Mouse (Mus musculus): ENCODE measurements around the gene Gm13279.
"Not testable (repeated sequence)": the region's sequence is repeated elsewhere in the genome, so short reads cannot be mapped to it uniquely, and the experiment has no call there.

Gm13279 gene

DNA sequence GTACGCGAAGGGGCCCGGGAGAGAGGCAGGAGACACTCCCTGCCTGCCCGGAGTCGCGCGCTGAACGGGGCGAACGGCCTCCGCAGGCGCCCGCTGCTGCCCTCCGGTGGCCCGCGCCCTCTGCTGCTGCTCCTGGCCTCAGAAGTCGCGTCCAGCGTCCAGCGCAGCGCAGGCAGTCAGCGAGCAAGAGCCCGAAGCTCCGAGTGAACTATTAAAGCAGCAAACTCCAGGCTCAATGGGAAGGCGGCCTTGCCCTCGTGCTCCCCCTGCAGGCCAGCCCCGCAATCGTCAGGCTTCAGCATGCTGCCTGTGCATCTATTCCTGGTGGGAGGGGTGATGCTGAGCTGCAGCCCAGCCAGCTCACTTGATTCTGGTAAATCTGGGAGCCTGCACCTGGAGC lies at the start of gene Gm13279:
TSS of gene Gm13279 (plus strand) at position 301 of the 400 bp plus-strand sequence.
- not testable (repeated sequence) for DNase-seq

DNA sequence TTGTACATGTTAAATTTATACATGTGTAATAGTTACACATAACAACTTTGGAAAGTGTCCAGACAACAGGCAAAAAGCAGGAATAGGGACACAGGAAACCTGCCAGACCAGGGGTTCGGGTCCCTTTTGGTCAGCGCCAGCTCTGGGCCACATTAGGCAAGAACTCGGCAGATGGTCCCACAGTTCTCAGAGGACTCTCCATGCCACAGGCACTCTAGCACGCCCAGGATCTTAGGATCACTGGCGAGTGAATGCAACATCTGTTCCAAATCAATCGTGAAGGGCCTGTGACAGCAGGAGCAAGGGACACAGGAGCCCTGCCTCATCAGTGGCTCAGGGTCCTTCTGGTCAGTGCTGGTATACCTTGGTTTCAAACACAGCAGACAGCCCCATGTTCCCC lies 47.3 kb upstream of the Gm13279 start:
- no peak for DNase-seq

DNA sequence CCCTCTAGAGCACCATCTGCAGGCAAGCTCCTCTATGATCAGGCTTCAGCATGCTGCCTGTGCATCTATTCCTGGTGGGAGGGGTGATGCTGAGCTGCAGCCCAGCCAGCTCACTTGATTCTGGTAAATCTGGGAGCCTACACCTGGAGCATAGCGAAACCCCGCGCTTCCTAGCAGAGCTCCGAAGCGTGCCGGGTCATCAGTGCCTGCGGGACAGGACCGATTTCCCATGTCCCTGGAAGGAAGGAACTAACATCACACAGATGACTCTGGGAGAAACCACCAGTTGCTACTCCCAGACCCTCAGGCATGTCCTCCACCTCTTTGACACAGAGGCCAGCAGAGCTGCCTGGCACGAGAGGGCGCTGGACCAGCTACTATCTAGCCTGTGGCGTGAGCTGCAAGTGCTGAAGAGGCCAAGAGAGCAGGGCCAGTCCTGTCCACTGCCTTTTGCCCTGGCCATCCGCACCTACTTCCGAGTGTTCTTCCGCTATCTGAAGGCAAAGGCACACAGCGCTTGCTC lies 42.3 kb upstream of the Gm13279 start, which contains the start of gene Gm13271:
TSS of gene Gm13271 (plus strand) at position 51 of the 523 bp plus-strand sequence.
- peak; percentile 78 for DNase-seq

DNA sequence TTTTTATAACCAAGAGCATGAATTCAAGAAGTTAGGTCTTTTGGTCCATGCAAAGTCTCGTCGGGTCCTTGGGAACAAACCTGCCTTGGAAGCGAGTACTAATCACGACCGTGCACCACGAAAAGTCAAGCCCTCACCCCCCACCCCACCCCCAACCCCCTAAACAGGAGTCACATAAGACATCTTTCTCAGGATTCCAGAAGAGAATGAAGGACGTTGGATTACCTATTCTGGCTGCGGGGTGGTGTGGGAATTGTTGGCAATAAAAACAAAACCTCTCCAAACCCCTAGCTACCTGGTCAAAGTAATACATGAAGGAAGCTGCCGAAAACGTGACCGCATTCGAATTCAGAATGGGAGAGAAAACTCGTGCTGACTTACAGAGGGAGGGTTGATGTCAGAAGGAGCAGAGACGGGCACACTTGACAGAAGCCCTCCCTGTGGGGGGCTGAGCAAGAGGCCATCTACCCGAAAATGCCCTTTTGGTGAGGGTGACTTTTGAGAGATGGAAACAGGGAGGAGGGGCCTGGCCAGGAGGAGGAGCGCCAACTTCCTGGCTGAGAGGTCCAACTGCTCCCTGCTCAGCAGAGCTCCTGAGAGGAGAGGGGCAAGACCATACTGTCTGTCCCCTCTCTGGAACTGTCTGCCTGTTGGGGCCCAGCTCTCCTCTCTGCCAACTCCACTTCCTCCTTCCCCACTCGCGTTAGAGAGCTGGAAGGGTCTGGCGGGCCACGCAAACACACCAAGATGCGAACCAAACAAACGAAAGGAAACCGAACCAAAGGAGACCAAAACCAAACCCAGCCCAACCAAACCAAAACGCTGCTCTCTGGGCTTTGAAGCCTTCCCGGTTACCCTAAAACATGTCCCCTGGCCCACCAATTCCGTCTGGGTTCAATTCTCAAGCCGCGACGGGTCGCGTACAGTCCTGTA lies 40.4 kb upstream of the Gm13279 start:
- DNase-seq = not testable (repeated sequence)

DNA sequence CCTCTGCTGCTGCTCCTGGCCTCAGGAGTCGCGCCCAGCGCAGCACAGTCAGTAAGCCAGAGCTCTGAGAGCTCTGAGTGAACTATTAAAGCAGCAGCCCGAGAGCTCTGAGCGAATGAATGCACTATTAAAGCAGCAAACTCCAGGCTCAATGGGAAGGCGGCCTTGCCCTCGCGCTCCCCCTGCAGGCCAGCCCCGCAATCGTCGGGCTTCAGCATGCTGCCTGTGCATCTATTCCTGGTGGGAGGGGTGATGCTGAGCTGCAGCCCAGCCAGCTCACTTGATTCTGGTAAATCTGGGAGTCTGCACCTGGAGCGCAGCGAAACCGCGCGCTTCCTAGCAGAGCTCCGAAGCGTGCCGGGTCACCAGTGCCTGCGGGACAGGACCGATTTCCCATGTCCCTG lies 39.6 kb upstream of the Gm13279 start:
- DNase-seq = peak; percentile 93

DNA sequence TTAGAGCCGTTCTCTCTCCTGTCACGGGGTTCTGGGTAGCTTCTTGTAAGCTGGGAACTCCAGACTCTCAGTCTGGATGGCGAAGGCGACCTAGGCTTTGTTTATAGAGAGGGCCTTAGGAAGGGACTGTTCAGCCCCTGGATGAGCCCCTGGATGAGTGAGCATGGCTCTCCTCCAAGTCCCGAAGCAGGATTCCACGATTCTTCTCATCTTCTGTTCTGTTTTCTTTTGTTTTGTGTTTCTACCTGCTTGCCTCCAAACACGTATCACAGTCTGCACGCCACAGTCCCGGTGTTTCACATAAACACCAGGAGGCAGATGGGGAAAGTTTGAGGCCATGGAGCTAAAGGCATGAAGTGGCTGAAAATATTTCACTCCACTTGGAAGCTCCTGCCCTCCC lies 38.4 kb upstream of the Gm13279 start:
- peak; percentile 19 for DNase-seq

DNA sequence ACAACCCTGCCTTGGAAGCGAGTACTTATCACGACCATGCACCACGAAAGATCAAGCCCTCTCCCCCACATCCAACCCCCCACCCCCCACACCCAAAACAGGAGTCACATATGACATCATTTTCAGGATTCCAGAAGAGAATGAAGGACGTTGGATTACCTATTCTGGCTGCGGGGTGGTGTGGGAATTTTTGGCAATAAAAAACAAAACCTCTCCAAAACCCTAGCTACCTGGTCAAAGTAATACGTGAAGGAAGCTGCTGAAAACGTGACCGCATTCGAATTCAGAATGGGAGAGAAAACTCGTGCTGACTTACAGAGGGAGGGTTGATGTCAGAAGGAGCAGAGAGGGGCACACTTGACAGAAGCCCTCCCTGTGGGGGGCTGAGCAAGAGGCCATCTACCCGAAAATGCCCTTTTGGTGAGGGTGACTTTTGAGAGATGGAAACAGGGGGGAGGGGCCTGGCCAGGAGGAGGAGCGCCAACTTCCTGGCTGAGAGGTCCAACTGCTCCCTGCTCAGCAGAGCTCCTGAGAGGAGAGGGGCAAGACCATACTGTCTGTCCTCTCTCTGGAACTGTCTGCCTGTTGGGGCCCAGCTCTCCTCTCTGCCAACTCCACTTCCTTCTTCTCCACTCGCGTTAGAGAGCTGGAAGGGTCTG lies 37.5 kb upstream of the Gm13279 start, which contains the start of gene Gm13283:
TSS of gene Gm13283 (plus strand) at position 510 of the 659 bp plus-strand sequence.
- peak; percentile 29 for DNase-seq

DNA sequence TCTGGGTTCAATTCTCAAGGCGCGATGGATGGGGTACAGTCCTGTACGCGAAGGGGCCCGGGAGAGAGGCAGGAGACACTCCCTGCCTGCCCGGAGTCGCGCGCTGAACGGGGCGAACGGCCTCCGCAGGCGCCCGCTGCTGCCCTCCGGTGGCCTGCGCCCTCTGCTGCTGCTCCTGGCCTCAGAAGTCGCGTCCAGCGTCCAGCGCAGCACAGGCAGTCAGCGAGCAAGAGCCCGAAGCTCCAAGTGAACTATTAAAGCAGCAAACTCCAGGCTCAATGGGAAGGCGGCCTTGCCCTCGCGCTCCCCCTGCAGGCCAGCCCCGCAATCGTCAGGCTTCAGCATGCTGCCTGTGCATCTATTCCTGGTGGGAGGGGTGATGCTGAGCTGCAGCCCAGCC lies 36.8 kb upstream of the Gm13279 start:
- DNase-seq = peak; percentile 69

DNA sequence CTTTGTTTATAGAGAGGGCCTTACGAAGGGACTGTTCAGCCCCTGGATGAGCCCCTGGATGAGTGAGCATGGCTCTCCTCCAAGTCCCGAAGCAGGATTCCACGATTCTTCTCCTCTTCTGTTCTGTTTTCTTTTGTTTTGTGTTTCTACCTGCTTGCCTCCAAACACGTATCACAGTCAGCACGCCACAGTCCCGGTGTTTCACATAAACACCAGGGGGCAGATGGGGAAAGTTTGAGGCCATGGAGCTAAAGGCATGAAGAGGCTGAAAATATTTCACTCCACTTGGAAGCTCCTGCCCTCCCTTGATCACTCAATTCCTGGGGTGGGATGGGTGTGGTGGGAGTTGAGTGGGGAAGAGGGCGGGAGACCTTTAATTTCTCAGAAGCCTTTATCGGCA lies 35.4 kb upstream of the Gm13279 start:
- peak; percentile 79 for DNase-seq

DNA sequence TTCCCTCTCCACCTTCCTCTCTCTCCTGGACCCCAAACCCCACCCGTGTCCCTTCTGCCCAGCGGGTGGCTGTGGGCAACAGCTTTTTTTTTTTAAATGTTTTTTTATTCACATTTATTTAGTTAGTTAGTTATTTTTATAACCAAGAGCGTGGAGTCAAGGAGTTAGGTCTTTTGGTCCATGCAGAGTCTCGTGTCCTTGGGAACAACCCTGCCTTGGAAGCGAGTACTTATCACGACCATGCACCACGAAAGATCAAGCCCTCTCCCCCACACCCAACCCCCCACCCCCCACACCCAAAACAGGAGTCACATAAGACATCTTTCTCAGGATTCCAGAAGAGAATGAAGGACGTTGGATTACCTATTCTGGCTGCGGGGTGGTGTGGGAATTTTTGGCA lies 34.9 kb upstream of the Gm13279 start:
- peak; percentile 14 for DNase-seq

DNA sequence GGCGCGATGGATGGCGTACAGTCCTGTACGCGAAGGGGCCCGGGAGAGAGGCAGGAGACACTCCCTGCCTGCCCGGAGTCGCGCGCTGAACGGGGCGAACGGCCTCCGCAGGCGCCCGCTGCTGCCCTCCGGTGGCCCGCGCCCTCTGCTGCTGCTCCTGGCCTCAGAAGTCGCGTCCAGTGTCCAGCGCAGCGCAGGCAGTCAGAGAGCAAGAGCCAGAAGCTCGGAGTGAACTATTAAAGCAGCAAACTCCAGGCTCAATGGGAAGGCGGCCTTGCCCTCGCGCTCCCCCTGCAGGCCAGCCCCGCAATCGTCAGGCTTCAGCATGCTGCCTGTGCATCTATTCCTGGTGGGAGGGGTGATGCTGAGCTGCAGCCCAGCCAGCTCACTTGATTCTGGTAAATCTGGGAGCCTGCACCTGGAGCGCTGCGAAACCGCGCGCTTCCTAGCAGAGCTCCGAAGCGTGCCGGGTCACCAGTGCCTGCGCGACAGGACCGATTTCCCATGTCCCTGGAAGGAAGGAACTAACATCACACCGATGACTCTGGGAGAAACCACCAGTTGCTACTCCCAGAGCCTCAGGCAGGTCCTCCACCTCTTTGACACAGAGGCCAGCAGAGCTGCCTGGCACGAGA lies 33.7 kb upstream of the Gm13279 start:
- peak; percentile 51 for DNase-seq

DNA sequence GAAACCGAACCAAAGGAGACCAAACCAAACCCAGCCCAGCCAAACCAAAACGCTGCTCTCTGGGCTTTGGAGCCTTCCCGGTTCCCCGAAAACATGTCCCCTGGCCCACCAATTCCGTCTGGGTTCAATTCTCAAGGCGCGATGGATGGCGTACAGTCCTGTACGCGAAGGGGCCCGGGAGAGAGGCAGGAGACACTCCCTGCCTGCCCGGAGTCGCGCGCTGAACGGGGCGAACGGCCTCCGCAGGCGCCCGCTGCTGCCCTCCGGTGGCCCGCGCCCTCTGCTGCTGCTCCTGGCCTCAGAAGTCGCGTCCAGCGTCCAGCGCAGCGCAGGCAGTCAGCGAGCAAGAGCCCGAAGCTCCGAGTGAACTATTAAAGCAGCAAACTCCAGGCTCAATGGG lies 23.7 kb upstream of the Gm13279 start, which contains the start of gene Gm13290:
TSS of gene Gm13290 (plus strand) at position 301 of the 400 bp plus-strand sequence.
- not testable (repeated sequence) for DNase-seq

DNA sequence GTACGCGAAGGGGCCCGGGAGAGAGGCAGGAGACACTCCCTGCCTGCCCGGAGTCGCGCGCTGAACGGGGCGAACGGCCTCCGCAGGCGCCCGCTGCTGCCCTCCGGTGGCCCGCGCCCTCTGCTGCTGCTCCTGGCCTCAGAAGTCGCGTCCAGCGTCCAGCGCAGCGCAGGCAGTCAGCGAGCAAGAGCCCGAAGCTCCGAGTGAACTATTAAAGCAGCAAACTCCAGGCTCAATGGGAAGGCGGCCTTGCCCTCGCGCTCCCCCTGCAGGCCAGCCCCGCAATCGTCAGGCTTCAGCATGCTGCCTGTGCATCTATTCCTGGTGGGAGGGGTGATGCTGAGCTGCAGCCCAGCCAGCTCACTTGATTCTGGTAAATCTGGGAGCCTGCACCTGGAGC lies 20.6 kb upstream of the Gm13279 start, which contains the start of gene Gm13289:
TSS of gene Gm13289 (plus strand) at position 301 of the 400 bp plus-strand sequence.
- not testable (repeated sequence) for DNase-seq

DNA sequence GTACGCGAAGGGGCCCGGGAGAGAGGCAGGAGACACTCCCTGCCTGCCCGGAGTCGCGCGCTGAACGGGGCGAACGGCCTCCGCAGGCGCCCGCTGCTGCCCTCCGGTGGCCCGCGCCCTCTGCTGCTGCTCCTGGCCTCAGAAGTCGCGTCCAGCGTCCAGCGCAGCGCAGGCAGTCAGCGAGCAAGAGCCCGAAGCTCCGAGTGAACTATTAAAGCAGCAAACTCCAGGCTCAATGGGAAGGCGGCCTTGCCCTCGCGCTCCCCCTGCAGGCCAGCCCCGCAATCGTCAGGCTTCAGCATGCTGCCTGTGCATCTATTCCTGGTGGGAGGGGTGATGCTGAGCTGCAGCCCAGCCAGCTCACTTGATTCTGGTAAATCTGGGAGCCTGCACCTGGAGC lies 17.6 kb upstream of the Gm13279 start, which contains the start of gene Gm13272:
TSS of gene Gm13272 (plus strand) at position 301 of the 400 bp plus-strand sequence.
- DNase-seq = not testable (repeated sequence)

DNA sequence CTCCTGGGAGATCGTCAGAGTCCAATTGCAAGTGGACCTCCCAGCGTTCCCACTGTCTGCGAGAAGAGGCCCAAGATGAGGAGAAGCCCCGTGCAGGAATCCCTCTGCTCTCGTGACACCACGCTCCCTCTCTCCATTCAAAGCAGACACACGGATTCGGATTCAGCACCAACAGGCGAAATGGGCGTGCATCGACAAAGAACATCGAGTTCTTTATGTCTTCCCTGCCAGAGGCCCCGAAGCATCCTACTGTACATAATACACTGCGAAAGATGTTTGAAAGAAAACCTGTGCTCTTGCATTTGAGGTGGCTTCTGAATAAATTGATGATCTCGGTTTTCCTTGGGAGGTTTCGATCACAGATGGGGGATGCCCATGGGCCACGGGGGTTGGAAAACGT lies 16.9 kb upstream of the Gm13279 start:
- DNase-seq = not testable (repeated sequence)

DNA sequence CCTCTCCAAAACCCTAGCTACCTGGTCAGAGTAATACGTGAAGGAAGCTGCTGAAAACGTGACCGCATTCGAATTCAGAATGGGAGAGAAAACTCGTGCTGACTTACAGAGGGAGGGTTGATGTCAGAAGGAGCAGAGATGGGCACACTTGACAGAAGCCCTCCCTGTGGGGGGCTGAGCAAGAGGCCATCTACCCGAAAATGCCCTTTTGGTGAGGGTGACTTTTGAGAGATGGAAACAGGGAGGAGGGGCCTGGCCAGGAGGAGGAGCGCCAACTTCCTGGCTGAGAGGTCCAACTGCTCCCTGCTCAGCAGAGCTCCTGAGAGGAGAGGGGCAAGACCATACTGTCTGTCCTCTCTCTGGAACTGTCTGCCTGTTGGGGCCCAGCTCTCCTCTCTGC lies 15.4 kb upstream of the Gm13279 start, which contains the start of gene Ifnz:
TSS of gene Ifnz (plus strand) at position 301 of the 400 bp plus-strand sequence.
- not testable (repeated sequence) for DNase-seq

DNA sequence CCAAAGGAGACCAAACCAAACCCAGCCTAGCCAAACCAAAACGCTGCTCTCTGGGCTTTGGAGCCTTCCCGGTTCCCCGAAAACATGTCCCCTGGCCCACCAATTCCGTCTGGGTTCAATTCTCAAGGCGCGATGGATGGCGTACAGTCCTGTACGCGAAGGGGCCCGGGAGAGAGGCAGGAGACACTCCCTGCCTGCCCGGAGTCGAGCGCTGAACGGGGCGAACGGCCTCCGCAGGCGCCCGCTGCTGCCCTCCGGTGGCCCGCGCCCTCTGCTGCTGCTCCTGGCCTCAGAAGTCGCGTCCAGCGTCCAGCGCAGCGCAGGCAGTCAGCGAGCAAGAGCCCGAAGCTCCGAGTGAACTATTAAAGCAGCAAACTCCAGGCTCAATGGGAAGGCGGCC lies 14.9 kb upstream of the Gm13279 start:
- not testable (repeated sequence) for DNase-seq

DNA sequence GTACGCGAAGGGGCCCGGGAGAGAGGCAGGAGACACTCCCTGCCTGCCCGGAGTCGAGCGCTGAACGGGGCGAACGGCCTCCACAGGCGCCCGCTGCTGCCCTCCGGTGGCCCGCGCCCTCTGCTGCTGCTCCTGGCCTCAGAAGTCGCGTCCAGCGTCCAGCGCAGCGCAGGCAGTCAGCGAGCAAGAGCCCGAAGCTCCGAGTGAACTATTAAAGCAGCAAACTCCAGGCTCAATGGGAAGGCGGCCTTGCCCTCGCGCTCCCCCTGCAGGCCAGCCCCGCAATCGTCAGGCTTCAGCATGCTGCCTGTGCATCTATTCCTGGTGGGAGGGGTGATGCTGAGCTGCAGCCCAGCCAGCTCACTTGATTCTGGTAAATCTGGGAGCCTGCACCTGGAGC lies 11.8 kb upstream of the Gm13279 start, which contains the start of gene Gm13276:
TSS of gene Gm13276 (plus strand) at position 301 of the 400 bp plus-strand sequence.
- DNase-seq = not testable (repeated sequence)

DNA sequence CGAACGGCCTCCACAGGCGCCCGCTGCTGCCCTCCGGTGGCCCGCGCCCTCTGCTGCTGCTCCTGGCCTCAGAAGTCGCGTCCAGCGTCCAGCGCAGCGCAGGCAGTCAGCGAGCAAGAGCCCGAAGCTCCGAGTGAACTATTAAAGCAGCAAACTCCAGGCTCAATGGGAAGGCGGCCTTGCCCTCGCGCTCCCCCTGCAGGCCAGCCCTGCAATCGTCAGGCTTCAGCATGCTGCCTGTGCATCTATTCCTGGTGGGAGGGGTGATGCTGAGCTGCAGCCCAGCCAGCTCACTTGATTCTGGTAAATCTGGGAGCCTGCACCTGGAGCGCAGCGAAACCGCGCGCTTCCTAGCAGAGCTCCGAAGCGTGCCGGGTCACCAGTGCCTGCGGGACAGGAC lies 8.8 kb upstream of the Gm13279 start, which contains the start of gene Gm13277:
TSS of gene Gm13277 (plus strand) at position 231 of the 400 bp plus-strand sequence.
- peak; percentile 54 for DNase-seq

DNA sequence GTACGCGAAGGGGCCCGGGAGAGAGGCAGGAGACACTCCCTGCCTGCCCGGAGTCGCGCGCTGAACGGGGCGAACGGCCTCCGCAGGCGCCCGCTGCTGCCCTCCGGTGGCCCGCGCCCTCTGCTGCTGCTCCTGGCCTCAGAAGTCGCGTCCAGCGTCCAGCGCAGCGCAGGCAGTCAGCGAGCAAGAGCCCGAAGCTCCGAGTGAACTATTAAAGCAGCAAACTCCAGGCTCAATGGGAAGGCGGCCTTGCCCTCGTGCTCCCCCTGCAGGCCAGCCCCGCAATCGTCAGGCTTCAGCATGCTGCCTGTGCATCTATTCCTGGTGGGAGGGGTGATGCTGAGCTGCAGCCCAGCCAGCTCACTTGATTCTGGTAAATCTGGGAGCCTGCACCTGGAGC lies 5.9 kb upstream of the Gm13279 start, which contains the start of gene Gm13278:
TSS of gene Gm13278 (plus strand) at position 301 of the 400 bp plus-strand sequence.
- not testable (repeated sequence) for DNase-seq

DNA sequence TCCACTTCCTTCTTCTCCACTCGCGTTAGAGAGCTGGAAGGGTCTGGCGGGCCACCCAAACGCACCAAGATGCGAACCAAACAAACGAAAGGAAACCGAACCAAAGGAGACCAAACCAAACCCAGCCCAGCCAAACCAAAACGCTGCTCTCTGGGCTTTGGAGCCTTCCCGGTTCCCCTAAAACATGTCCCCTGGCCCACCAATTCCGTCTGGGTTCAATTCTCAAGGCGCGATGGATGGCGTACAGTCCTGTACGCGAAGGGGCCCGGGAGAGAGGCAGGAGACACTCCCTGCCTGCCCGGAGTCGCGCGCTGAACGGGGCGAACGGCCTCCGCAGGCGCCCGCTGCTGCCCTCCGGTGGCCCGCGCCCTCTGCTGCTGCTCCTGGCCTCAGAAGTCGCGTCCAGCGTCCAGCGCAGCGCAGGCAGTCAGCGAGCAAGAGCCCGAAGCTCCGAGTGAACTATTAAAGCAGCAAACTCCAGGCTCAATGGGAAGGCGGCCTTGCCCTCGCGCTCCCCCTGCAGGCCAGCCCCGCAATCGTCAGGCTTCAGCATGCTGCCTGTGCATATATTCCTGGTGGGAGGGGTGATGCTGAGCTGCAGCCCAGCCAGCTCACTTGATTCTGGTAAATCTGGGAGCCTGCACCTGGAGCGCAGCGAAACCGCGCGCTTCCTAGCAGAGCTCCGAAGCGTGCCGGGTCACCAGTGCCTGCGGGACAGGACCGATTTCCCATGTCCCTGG lies 3.1 kb upstream of the Gm13279 start, which contains the start of gene Gm13275:
TSS of gene Gm13275 (plus strand) at position 552 of the 740 bp plus-strand sequence.
- DNase-seq = peak; percentile 50

Data from layer of hippocampus, adult 9-11 months (tissue).